Mouse (Mus musculus): ENCODE results near the gene Rab3ip.

Gene Rab3ip

DNA sequence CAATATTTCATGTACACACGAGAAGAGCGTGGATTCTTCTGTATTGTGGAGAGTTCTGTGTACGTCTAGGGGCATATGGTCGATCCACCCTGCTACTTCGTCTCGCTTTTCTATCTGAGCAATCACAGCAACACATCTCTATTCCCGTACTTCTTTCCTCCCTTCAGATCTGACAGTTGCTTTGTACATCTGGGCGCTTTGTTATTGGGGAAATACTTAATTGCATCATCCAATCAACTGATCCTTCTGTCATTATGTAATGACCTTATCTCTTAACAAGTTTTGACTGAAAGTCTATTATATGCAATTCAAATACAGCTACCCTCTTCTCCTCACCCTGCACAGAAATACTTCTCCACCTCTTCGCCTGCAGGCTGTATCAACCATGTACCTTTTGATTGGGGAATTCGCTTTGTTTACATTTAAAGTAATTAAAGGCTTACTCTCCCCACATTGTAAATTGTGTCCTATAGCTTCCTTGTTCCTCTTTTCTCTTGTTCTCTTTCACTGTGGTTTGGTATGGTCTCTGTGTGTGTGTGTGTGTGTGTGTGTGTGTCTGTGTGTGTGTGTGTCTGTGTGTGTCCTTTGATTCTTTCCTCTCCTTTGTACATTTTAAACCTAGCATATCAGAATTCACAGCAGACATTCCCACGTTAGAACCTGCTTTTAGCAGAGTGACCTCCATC is 24.0 kb downstream of the Rab3ip start:
- in situ Hi-C loops (cut with MboI; ENCODE audit: unreplicated experiment in 2 of 2), result loop anchor here in 1 of 2 experiments (25.0 kb wide), 2 partner anchors 111 to 786 kb away; partner anchors contain the start of genes Lrrc10 and Mdm2

DNA sequence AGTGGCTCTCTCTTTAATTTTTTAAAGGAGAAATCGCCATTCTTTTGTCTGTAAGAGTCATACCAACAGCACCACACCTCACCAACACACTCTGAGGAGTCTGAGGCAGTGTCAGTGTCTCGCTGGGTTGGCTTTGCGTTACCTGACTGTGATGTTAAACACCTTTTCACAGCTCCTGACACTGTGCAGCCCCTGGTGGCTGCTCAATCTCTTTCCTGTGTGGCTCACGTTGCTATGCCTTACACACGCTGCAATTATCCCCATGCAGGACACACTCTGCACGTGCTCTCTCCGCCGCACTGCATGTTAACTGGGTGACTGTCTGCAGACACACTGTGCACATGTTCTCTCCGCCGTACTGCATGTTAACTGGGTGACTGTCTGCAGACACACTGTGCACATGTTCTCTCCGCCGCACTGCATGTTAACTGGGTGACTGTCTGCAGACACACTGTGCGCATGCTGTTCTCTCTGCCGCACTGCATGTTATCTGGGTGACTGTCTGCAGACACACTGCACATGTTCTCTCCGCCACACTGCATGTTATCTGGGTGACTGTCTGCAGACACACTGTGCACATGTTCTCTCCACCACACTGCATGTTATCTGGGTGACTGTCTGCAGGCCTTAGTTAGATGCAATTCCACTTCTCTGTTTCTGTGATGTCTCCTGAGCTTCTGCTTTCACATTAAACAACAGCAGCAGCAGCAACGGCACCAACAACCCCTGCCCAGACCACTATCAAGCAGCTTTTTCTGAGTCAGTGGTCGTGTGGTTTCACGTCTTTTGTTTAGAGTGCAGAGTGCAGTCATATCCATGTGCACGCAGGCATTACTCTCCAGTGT is 26.7 kb downstream of the Rab3ip start:
- in situ Hi-C loops (cut with MboI; ENCODE audit: unreplicated experiment in 2 of 2), result no loop called here

DNA sequence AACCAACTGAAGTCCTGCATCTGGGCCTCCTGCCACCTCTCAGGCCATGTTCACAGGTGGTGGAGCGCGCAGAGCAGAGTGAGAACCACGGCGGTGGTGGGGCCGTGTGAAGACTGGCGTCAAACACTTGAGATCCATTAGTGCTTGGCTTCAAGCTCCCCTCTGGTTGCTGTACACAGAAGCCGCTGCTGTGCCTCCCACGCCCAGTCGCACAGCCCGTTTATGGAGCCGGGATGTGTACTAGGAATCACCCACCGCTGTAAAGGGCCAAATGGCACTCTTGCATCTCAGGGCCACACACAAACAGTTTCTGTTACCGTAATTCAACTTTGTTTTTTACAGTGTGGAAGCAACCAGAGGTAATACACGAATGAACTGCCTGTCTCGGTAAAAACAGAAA is 28.4 kb downstream of the Rab3ip start:
- in situ Hi-C loops (cut with MboI; ENCODE audit: unreplicated experiment in 2 of 2), result no loop called here

DNA sequence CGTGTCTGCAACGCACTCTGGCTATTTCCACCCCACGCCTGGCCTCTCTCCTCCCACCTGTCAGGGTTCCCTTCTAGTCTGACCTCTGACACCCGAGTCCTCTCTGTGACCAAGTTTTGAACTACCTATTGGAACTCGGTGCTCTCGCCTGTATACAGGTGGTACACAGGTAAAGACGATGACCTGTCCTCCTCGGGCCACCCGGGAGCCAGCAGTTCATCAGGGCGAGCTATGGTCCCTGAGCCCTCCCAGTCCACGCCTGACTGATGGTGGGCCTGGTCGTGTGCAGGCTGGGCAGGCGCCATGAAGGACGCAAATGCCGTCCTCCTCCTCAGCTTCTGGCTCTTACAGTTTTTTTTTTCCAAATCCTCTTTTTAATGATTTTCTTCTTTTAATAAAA is 29.2 kb downstream of the Rab3ip start:
- in situ Hi-C loops (cut with MboI; ENCODE audit: unreplicated experiment in 2 of 2), result no loop called here

DNA sequence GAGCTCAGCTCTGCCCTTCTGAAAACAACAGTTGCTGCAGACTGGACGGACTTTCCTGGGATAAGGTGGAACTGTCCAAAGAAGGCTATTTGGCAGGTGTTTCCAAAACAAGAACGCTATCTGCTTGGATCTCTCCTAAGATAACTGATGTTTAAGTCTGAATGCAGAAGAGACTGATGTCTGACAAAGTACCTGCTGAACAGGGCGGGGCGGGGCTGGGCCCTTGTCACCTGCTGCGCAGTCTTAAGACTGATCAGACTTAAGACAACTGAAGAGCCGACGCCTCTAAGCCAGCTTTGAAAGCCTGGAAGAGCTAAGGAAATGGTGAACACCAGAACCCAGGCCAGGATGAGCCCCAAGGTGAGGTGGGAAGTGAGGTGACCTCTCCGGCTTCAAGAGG is 29.9 kb downstream of the Rab3ip start:
- in situ Hi-C loops (cut with MboI; ENCODE audit: unreplicated experiment in 2 of 2), result no loop called here

DNA sequence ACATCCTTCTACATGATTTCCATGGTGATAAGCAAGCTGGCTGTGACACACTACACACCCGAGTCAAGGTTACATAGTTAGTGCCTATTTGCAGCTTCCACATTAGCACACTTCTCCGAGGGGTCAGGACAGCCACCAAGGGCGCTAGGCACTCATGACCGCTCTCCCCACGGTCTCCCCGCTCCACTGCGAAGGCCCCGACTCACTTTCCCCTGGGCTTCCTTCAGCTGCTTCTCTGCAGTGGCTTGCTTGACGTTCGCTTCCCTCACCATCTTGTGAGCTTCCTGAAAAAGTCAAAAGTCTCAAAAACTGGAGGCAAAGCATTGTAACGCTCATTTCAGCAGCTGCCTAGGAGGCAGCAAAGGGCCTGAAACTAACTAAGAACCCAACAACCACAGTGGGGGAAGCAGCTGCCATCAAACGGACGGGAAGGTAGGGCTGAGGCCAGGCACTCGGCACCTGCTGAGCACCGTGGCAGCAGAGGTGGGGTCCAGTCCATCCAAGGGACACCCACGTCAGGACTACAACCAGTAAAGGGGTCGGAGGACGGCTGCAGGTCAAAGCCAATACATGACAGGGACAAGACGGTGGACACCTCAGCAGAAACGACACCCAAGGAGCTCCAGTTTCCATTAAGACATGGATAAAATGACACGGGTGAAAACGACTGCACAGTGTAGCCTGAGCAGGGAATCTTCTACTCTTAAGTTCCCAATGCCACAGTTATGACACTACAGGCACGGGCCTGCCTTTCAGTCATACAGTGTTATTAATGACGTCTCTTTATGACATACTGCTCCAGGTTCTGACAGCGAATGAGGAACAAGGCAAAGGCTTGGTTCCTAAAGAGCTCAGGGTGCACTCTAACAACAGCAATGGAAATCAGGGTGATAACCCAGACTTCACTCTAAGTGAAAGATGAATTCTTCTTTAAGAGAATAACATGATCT is 30.9 kb downstream of the Rab3ip start:
- in situ Hi-C loops (cut with MboI; ENCODE audit: unreplicated experiment in 2 of 2), result no loop called here

DNA sequence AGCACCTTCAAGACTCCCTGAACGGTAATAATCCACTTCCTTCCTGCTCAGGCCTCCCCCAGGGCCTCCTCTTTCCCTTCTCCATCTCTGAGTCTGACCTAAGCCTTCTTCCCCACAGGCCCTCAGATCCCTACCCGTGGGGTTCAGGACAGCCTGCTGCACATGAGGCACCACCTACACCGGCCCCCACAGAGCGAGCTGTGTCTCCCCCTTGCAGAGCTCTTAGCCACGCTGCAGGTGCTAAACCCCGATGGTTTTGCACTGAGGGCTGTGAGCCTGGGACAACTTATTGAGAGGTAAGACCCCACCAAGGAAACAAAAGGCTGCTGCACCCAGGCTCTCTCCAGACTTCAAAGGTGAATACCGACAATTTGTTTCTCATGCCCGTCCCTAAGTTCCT is 34.0 kb downstream of the Rab3ip start:
- in situ Hi-C loops (cut with MboI; ENCODE audit: unreplicated experiment in 2 of 2), result no loop called here

DNA sequence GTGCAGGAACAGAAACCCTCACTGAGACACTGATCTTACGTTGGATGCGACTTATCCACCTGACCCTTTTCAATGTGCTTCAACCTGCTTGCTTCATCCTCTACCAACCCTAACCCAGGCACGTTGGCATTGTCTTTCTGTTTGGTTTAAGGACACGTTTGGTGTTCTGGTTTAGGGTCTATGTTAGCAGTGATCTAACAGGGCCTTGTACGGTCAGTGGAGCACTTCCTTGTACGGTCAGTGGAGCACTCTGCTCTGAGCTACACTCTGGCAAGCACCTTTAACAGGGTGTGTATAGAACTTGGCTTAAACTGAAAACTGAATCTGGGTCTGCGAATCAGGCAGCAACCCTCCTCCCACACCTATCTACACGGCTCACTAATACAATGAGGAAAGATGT is 35.3 kb downstream of the Rab3ip start:
- in situ Hi-C loops (cut with MboI; ENCODE audit: unreplicated experiment in 2 of 2), result no loop called here

DNA sequence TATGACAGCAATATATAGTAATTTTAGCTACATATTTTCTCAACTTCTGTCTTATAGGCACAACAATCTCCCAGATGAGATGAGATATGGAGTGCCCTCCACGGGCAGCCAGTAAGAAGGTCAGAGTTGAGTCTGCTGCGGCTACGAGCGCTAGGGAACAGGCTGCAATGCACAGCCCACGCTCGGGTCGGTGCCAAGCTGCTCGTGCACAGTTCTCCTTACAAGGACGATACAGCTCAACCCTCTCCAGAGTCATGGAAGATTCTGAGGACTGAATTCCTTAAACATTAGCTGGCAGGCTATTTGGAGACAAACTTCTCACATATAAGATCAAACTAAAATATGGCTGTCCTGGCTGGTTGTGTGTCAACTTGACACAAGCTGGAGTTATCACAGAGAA is 36.0 kb downstream of the Rab3ip start:
- in situ Hi-C loops (cut with MboI; ENCODE audit: unreplicated experiment in 2 of 2), result no loop called here

DNA sequence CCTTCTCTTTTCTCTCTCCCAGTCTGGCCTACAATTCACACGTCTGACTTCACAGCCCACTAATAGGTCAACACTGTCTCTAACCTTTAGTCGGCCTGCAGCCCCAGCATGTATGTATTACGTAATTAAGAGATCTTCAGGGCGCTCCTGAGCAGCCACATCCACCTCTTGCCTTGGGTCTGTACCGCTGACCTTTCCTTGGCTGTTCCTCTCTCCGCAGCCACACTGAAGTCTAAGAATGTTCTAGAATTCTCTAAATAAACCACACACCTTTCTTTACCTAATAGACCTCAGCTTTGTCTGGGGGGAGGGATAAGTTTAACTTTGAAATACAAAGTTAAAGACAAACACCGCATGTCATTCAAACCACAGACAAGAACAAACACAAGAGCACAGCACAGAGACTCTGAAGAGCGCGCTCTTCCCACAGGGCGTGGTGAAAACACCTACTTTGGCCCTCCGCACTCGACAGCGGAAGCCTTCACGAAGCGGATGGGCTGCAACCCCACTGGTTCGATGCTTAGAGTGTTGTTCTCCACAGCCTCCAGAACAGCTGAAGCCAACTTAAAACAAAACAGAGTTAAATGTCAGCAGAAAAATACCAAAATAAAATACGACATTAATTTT is 36.8 kb downstream of the Rab3ip start:
- in situ Hi-C loops (cut with MboI; ENCODE audit: unreplicated experiment in 2 of 2), result no loop called here

DNA sequence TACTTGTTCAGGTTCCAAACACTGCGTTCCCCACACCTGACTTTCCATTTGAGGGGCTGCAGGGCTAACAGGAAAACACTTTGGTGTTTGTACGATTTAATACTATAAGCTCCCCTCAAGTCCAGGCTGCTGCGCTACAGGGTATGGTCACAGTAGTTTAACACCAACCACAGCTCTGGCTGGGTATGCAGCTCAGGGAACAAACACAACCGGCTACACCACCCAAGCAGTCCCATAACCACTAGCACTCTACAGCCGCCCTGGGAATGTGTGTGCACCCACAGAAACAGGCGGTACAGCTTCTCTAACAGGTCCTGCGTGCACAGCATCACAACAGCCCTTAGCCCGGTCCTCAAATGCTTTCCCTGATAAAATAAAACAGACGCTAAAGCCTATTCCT is 37.7 kb downstream of the Rab3ip start:
- in situ Hi-C loops (cut with MboI; ENCODE audit: unreplicated experiment in 2 of 2), result no loop called here

DNA sequence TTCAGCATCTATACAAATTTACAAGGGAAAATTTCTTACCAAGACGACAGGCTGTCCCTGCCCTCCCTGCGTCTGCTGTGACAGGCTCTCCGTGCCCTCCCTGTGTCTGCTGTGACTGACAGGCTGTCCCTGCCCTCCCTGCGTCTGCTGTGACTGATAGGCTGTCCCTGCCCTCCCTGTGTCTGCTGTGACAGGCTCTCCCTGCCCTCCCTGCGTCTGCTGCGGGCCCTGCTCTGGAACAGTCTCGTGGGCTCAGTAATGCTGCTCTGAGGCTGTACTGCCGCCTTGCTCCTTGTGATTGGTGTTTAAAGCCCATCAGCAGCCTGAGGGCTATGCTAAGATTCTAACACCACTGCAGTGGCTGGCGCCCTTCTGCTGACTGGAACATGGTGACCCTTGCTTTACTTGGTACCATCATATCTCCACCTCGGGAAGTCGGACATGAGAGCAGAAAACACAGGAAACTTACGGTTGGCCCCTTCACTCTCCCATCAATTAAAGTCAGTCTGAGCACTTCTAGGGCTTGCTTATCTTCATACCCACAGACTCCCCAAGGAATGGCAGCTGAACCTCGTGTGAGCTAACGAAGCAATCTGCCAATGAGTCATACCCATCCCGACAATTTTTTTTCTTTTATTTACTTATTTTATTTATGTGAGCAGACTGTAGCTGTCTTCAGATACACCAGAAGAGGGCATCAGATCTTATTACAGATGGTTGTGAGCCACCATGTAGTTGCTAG is 41.5 kb downstream of the Rab3ip start:
- in situ Hi-C loops (cut with MboI; ENCODE audit: unreplicated experiment in 2 of 2), result no loop called here

DNA sequence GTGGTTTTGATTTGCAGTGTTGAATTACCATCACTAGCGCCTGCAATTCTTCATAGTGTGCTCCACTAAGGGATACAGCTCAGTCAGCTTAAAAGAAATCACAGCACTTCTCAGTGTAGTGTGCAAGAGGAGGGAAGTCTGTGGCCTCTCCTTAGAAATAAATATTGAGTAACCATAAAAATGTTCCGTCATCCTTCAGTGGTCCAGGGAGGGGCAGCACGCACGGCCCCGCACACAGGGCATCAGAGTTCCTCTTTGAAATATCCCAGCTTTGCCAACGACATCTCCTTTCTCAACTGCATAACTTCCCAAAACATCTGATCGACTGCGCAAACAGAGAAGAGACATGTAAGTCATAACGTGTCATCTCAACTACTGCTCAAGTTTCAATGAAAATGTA is 43.8 kb downstream of the Rab3ip start:
- in situ Hi-C loops (cut with MboI; ENCODE audit: unreplicated experiment in 2 of 2), result no loop called here

DNA sequence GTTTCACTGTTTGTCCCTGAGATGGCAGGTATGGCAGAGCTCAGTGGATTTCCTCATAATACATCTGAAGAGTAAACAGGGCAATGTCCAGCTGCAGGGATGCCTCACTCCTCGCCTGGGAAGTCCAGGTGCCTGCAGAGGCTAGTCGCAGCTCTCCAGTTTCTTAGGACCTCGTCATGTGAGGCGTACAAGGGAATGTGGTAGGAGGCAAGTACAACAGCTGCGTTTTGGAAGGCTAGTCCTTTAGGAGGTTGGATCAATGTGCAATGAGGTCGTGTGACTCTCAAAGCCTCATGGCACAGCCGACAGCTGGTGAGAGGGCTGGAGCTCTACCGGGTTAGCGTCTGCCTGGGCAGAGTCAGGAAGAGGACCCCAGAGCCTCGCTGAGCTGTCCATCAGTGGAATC is 46.1 kb downstream of the Rab3ip start:
- in situ Hi-C loops (cut with MboI; ENCODE audit: unreplicated experiment in 2 of 2), result no loop called here

DNA sequence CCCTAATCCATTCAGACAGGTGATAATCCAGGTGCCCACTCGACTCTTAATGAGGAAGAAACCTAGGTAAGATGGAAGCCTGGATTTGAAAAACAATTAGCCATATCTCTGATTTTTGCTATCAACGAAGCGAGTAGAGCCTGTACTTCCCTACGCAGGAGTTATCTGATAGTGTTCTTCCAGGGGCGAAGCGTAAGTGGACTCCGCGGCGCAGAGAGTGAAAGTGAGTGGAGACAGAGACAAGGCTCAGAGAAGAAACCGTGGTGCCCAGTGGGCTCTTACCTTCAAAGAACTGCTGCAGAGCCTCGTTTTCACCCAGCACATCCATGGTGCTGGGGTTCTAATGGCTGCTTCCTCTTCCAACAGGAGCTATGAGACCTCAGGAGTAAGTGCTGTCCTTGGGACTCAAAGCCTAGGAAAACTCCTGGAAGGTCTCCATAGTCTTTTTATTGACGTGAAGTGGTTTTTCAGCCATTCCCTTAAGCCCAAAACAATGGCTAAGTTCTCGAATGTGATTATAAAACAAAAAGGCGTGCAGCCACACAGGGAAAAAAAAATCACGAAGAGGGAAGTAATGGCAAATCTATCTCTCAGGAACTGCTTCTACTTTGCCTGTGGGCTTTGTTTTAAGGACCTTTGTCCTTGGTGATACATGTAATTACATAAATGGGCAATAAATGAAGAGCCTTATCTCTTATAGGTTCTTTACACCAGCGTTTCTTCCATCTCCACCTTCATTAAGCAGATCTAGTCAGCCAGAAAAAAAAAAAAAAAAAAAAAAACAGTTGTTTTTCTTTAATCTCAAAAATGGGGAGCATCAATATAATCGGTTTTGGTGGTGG is 54.0 kb downstream of the Rab3ip start, which contains the start of gene Myrfl:
TSS of gene Myrfl (minus strand) at position 584 of the 842 bp plus-strand sequence.
- in situ Hi-C loops (cut with MboI; ENCODE audit: unreplicated experiment in 2 of 2), result loop anchor here in 1 of 2 experiments (10.0 kb wide), 1 partner anchor 692 kb away; no protein-coding TSS in a partner anchor

DNA sequence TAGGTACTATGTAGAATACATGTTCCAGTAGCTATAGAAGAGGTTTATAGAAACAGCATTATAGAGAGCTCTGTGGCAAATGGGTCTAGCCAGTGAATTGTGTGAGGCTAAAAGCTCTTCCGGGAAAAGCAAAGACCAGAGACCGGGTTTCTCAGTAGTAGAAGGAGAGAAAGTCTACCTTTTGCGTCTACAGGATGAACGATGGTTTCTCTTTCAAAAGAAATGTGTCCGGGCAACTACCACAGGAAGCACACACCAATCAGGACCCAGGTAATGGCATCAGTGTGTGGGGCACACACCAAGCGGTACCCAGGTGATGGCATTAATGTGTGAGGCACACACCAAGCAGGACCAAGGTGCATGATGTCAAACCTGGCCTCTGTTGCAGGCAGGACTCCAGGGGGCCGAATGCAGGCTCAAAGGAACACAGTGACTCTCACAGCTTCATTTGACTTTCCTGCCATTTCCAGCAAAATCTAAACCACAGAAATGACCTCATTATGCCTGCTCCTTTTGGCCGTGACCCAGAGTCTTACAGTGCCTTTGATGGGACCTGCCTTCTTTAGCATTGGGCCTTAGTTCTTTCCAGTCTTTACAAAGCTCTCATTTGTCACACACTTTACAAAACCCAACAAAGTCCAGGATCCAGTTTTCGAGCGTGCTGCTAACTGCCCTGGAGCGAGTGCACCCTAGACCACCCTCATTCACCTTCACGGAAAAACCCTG is 55.3 kb downstream of the Rab3ip start:
- in situ Hi-C loops (cut with MboI; ENCODE audit: unreplicated experiment in 2 of 2), result loop anchor here in 1 of 2 experiments (10.0 kb wide), 1 partner anchor 690 kb away; no protein-coding TSS in a partner anchor

DNA sequence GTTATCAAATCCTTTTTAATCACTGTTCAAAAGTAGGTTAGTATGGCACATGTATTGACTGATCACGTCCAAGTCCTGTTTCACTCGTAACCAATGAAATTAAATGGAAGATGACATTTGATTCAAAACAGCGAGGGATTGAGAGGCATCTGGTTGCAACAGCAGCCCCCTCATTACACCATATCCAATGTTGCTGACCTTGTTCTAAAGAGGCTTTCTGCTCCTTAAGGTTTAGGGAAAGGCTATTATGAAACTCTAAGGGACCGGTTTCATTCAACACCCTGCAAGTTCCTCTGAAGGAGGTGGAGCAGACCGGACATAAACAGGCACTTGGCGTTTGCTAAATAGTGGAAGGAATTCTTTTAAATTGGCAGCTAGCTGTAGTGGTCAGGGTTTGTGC is 56.0 kb downstream of the Rab3ip start:
- in situ Hi-C loops (cut with MboI; ENCODE audit: unreplicated experiment in 2 of 2), result loop anchor here in 1 of 2 experiments (10.0 kb wide), 1 partner anchor 690 kb away; no protein-coding TSS in a partner anchor

DNA sequence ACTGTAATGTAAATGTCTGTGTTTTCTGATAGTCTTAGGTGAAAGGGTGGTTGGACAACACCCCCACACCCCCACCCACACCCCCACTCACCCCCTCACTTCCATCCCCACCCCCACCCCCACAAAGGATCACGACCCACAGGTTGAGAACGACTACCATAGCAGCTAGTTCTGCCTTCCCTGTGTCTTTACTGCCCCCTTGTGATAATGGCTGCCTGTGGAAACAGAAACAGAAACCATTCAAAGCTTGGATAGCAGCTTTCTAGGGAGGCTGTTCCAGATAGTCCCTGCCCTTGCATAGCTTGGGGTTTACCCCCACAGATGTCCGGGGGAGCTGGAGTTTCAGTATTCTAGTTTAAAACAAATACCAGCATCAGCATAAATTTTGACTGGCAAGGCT is 56.8 kb downstream of the Rab3ip start:
- in situ Hi-C loops (cut with MboI; ENCODE audit: unreplicated experiment in 2 of 2), result loop anchor here in 1 of 2 experiments (10.0 kb wide), 1 partner anchor 689 kb away; no protein-coding TSS in a partner anchor
